10 mouse cellular contexts compared by ENCODE assay signal in genomic region chr7:16699042-16699441, GRCm38 (mm10). TPM values are rescaled to one million over a fixed set of nuclear protein-coding genes. Genes with fewer than 3 reads are reported as not detected.
DNase-seq lines count a peak whose midpoint lies in the region; ATAC-seq and TF ChIP-seq lines count a peak whose summit lies in the region.
"Had no signal": no experiment of that assay in that cellular context is flagged by ENCODE, and none has a peak within 500 bp of the region (broad histone marks: within the 10 kb centered on the region; RNA-seq: fewer than 3 reads in every experiment).

No protein-coding gene starts in this region.

- no peak overlapping the region for H3K4me2 ChIP-seq in forebrain, postnatal 0 days (ENCODE audit: low read depth)
- H3K4me2 ChIP-seq in forebrain, embryonic 13.5 days: no peak overlapping the region
- H3K4me2 ChIP-seq in midbrain, postnatal 0 days (ENCODE audit: low read depth, low read length, poor library complexity, severe bottlenecking): no peak overlapping the region
- no peak overlapping the region for H3K4me2 ChIP-seq in midbrain, embryonic 15.5 days

- no peaks in the 10 kb centered on the region for H3K4me1 ChIP-seq in forebrain, postnatal 0 days (ENCODE audit: insufficient read depth)
- no peaks in the 10 kb centered on the region for H3K4me1 ChIP-seq in forebrain, embryonic 13.5 days
- no peaks in the 10 kb centered on the region for H3K4me1 ChIP-seq in midbrain, postnatal 0 days (ENCODE audit: insufficient read depth, low read length)
- no peaks in the 10 kb centered on the region for H3K4me1 ChIP-seq in midbrain, embryonic 15.5 days

- H3K4me3 ChIP-seq in forebrain, postnatal 0 days (ENCODE audit: low read depth, low read length): no peak overlapping the region
- no peak overlapping the region for H3K4me3 ChIP-seq in forebrain, embryonic 13.5 days
- H3K4me3 ChIP-seq in midbrain, postnatal 0 days (ENCODE audit: low read depth, low read length): no peak overlapping the region
- H3K4me3 ChIP-seq in midbrain, embryonic 15.5 days: no peak overlapping the region
- H3K4me3 ChIP-seq: myocyte had no signal

- no peak for ATAC-seq in forebrain, postnatal 0 days
- ATAC-seq in forebrain, embryonic 13.5 days: no peak
- no peak for ATAC-seq in midbrain, postnatal 0 days (ENCODE audit: low FRiP score)
- no peak for ATAC-seq in midbrain, embryonic 15.5 days (replicated peaks)

- H3K27ac ChIP-seq in forebrain, postnatal 0 days (ENCODE audit: low read depth, low read length): no peak overlapping the region
- no peak overlapping the region for H3K27ac ChIP-seq in forebrain, embryonic 13.5 days
- H3K27ac ChIP-seq in midbrain, postnatal 0 days (ENCODE audit: low read depth, low read length): no peak overlapping the region
- no peak overlapping the region for H3K27ac ChIP-seq in midbrain, embryonic 15.5 days

- WGBS in forebrain, postnatal 0 days: 50% methylated on average over 2 of the region's 2 CpGs
- 54% methylated on average over 2 of the region's 2 CpGs for WGBS in forebrain, embryonic 13.5 days
- WGBS in midbrain, postnatal 0 days: 57% methylated on average over 2 of the region's 2 CpGs
- WGBS in midbrain, embryonic 15.5 days: 63% methylated on average over 2 of the region's 2 CpGs

- peak; percentile 43 for TF ChIP-seq CTCF in forebrain, postnatal 0 days (IDR thresholded peaks at IDR 0.05; ENCODE audit: low read depth)
- TF ChIP-seq CTCF in midbrain, postnatal 0 days (IDR thresholded peaks at IDR 0.05): peak; percentile 45

- H3K9me3 ChIP-seq in forebrain, postnatal 0 days (ENCODE audit: low read length): no peaks in the 10 kb centered on the region
- no peaks in the 10 kb centered on the region for H3K9me3 ChIP-seq in forebrain, embryonic 13.5 days (replicated peaks)
- H3K9me3 ChIP-seq in midbrain, postnatal 0 days (ENCODE audit: low read length): no peaks in the 10 kb centered on the region
- H3K9me3 ChIP-seq in midbrain, embryonic 15.5 days: no peaks in the 10 kb centered on the region

- no peaks in the 10 kb centered on the region for H3K27me3 ChIP-seq in forebrain, postnatal 0 days (ENCODE audit: insufficient read depth, low read length)
- no peaks in the 10 kb centered on the region for H3K27me3 ChIP-seq in forebrain, embryonic 13.5 days
- H3K27me3 ChIP-seq in midbrain, postnatal 0 days (ENCODE audit: insufficient read depth, low read length): no peaks in the 10 kb centered on the region
- H3K27me3 ChIP-seq in midbrain, embryonic 15.5 days (replicated peaks): no peaks in the 10 kb centered on the region

- H3K36me3 ChIP-seq in forebrain, postnatal 0 days (ENCODE audit: insufficient read depth): no peaks in the 10 kb centered on the region
- H3K36me3 ChIP-seq in forebrain, embryonic 13.5 days (ENCODE audit: poor library complexity, severe bottlenecking): no peaks in the 10 kb centered on the region
- H3K36me3 ChIP-seq in midbrain, postnatal 0 days (ENCODE audit: insufficient read depth, low read length): no peaks in the 10 kb centered on the region
- H3K36me3 ChIP-seq in midbrain, embryonic 15.5 days (replicated peaks): no peaks in the 10 kb centered on the region

- DNase-seq in forebrain, postnatal 0 days: no peak
- DNase-seq in midbrain, postnatal 0 days (ENCODE audit: low spot score): no peak
- DNase-seq in c-Kit-positive CD71-positive TER-119-negative erythroid progenitor cells, embryonic 14.5 days (ENCODE audit: low read depth): peak; percentile 10
- peak; percentile 74 for DNase-seq in thymus, postnatal 0 days (ENCODE audit: low spot score)
- no peak for DNase-seq in cerebellum, postnatal 25 days
- DNase-seq in heart, postnatal 4 days: no peak
- DNase-seq: left cerebral cortex, postnatal 4 days had no signal

- no peak overlapping the region for H3K9ac ChIP-seq in forebrain, postnatal 0 days
- H3K9ac ChIP-seq in forebrain, embryonic 13.5 days: no peak overlapping the region
- no peak overlapping the region for H3K9ac ChIP-seq in midbrain, postnatal 0 days (replicated peaks; ENCODE audit: low read length, poor library complexity, severe bottlenecking)
- no peak overlapping the region for H3K9ac ChIP-seq in midbrain, embryonic 15.5 days

RNA-seq across cellular contexts. Expression of gene Ceacam9, which starts 22.7 kb away (rescaled TPM):
- total RNA-seq in forebrain, postnatal 0 days (2014; rRNA removed): not detected in 2 replicates
- polyA plus RNA-seq in forebrain, postnatal 0 days (2015; fragmentation: Nextera tagmentation; extraction: Ambion mirVana): 0.13 and 0.18 TPM in 2 replicates
- not detected in 2 replicates for polyA plus RNA-seq in forebrain, embryonic 13.5 days (2015; fragmentation: Nextera tagmentation; extraction: Ambion mirVana)
- not detected in 2 replicates for total RNA-seq in midbrain, postnatal 0 days (2014; rRNA removed)
- polyA plus RNA-seq in midbrain, postnatal 0 days (2015; fragmentation: Nextera tagmentation; extraction: Ambion mirVana): 0.21 and 0.39 TPM in 2 replicates
- 0.17 and 0.19 TPM in 2 replicates for polyA plus RNA-seq in midbrain, embryonic 15.5 days (2015; fragmentation: Nextera tagmentation; extraction: Ambion mirVana)
- 0.23 and 0.44 TPM in 2 replicates for polyA plus RNA-seq in thymus, postnatal 0 days (2015; fragmentation: Nextera tagmentation; extraction: Ambion mirVana)
- total RNA-seq in heart, postnatal 4 days (2021): not detected
- total RNA-seq: left cerebral cortex, postnatal 4 days had no signal
- polyA plus RNA-seq: myocyte had no signal

RNA-seq across cellular contexts. Expression of gene Ceacam15, which starts 23.5 kb away (rescaled TPM):
- total RNA-seq in forebrain, postnatal 0 days (2014; rRNA removed): not detected in 2 replicates
- not detected in 2 replicates for polyA plus RNA-seq in forebrain, postnatal 0 days (2015; fragmentation: Nextera tagmentation; extraction: Ambion mirVana)
- polyA plus RNA-seq in forebrain, embryonic 13.5 days (2015; fragmentation: Nextera tagmentation; extraction: Ambion mirVana): not detected in 2 replicates
- not detected in 2 replicates for total RNA-seq in midbrain, postnatal 0 days (2014; rRNA removed)
- polyA plus RNA-seq in midbrain, postnatal 0 days (2015; fragmentation: Nextera tagmentation; extraction: Ambion mirVana): not detected in 2 replicates
- not detected in 2 replicates for polyA plus RNA-seq in midbrain, embryonic 15.5 days (2015; fragmentation: Nextera tagmentation; extraction: Ambion mirVana)
- 0.86 and 1.3 TPM in 2 replicates for polyA plus RNA-seq in thymus, postnatal 0 days (2015; fragmentation: Nextera tagmentation; extraction: Ambion mirVana)
- under 1 TPM; 0.38 to 0.64 TPM for total RNA-seq in heart, postnatal 4 days (2021)
- total RNA-seq: left cerebral cortex, postnatal 4 days had no signal
- polyA plus RNA-seq: myocyte had no signal

RNA-seq across cellular contexts. Expression of gene Ap2s1, which starts 39.2 kb away (rescaled TPM):
- total RNA-seq in forebrain, postnatal 0 days (2014; rRNA removed): 519 and 565 TPM in 2 replicates
- polyA plus RNA-seq in forebrain, postnatal 0 days (2015; fragmentation: Nextera tagmentation; extraction: Ambion mirVana): 566 and 578 TPM in 2 replicates
- polyA plus RNA-seq in forebrain, embryonic 13.5 days (2015; fragmentation: Nextera tagmentation; extraction: Ambion mirVana): 328 and 333 TPM in 2 replicates
- total RNA-seq in midbrain, postnatal 0 days (2014; rRNA removed): 516 and 573 TPM in 2 replicates
- polyA plus RNA-seq in midbrain, postnatal 0 days (2015; fragmentation: Nextera tagmentation; extraction: Ambion mirVana): 556 and 589 TPM in 2 replicates
- polyA plus RNA-seq in midbrain, embryonic 15.5 days (2015; fragmentation: Nextera tagmentation; extraction: Ambion mirVana): 452 and 465 TPM in 2 replicates
- polyA plus RNA-seq in thymus, postnatal 0 days (2015; fragmentation: Nextera tagmentation; extraction: Ambion mirVana): 326 and 329 TPM in 2 replicates
- total RNA-seq in heart, postnatal 4 days (2021): 100 to 1,000 TPM; 127 to 129 TPM

Comparison
In these comparisons a context has a peak if more than half of its experiments do, and no peak if none do; other contexts are left out.
1. DNase-seq: peak in c-Kit-positive CD71-positive TER-119-negative erythroid progenitor cells, embryonic 14.5 days (single experiment) and thymus, postnatal 0 days (single experiment); none in forebrain, postnatal 0 days (single experiment), midbrain, postnatal 0 days (single experiment), cerebellum, postnatal 25 days (0 of 2) and heart, postnatal 4 days (single experiment).